Mouse (Mus musculus) cerebellum, adult 11 months (tissue): ENCODE measurements at regions not wholly inside any gene's neighbourhood (a gene's known extent, or its start where the extent isn't known, plus 50 kb on each side); places are given as distances from the start of the nearest gene placed in this dataset.

Experiments used
- DNase-seq: peaks from one replicate; pipeline ENCODE4 v3.0.0; 2022

- DNase-seq = no peak
These were observed 233.9 kb upstream of the Epha4 start for GRCm38 (mm10) chr1:77748483-77749465.

GRCm38 (mm10) chr1:77732099-77732498 lies 217.2 kb upstream of the Epha4 start:
- no peak for DNase-seq

- DNase-seq = no peak
These were observed 212.7 kb upstream of the Epha4 start for GRCm38 (mm10) chr1:77727561-77727960.

GRCm38 (mm10) chr1:77723246-77723645 lies 208.4 kb upstream of the Epha4 start:
- no peak for DNase-seq

- no peak for DNase-seq
These were observed 206.0 kb upstream of the Epha4 start for GRCm38 (mm10) chr1:77720859-77721258.

GRCm38 (mm10) chr1:77713001-77713400 lies 198.1 kb upstream of the Epha4 start:
- no peak for DNase-seq

GRCm38 (mm10) chr1:77708202-77709020 lies 193.5 kb upstream of the Epha4 start:
- DNase-seq = no peak

GRCm38 (mm10) chr1:77695228-77696018 lies 180.5 kb upstream of the Epha4 start:
- DNase-seq = no peak

GRCm38 (mm10) chr1:77663345-77663744 lies 148.5 kb upstream of the Epha4 start:
- DNase-seq = no peak

GRCm38 (mm10) chr1:77660436-77660835 lies 145.5 kb upstream of the Epha4 start:
- DNase-seq = no peak

GRCm38 (mm10) chr1:77637025-77637424 lies 122.1 kb upstream of the Epha4 start:
- DNase-seq = no peak

- DNase-seq = no peak
These were observed 114.8 kb upstream of the Epha4 start for GRCm38 (mm10) chr1:77629496-77630281.

GRCm38 (mm10) chr1:77628861-77629260 lies 114.0 kb upstream of the Epha4 start:
- DNase-seq = no peak

- no peak for DNase-seq
These were observed 102.6 kb upstream of the Epha4 start for GRCm38 (mm10) chr1:77617490-77617889.

- no peak for DNase-seq
These were observed 85.6 kb upstream of the Epha4 start for GRCm38 (mm10) chr1:77600509-77600908.

GRCm38 (mm10) chr1:77592649-77593048 lies 77.8 kb upstream of the Epha4 start:
- no peak for DNase-seq

GRCm38 (mm10) chr1:77592248-77592647 lies 77.4 kb upstream of the Epha4 start:
- no peak for DNase-seq

- DNase-seq = no peak
These were observed 74.5 kb upstream of the Epha4 start for GRCm38 (mm10) chr1:77589423-77589822.

GRCm38 (mm10) chr1:77585520-77585919 lies 70.6 kb upstream of the Epha4 start:
- no peak for DNase-seq

- DNase-seq = no peak
These were observed 53.2 kb upstream of the Epha4 start for GRCm38 (mm10) chr1:77568081-77568480.

- no peak for DNase-seq
These were observed 52.8 kb upstream of the Epha4 start for GRCm38 (mm10) chr1:77567657-77568056.
